Mouse (Mus musculus) liver, embryonic 15.5 days (tissue): Measurements from ENCODE around the gene 6430531B16Rik. TPM values are rescaled to one million over a fixed set of nuclear protein-coding genes. Genes with fewer than 3 reads are reported as not detected.

Source experiments
- ATAC-seq: fragments of 200-750 bp; cut with Nextera tagmentation; 2 replicates; pipeline ENCODE4 v1.8.0; 2017; ENCODE audit warnings: moderate number of reproducible peaks, mild to moderate bottlenecking, moderate library complexity; ENCODE audit not compliant: insufficient read depth
- H3K27ac ChIP-seq: fragments of 300-500 bp; sonication (generic); replicated peaks from 2 replicates; pipeline ENCODE4 v1.5.1; 2015; ENCODE audit warnings: mild to moderate bottlenecking, inconsistent platforms
- H3K27me3 ChIP-seq: fragments of 300-500 bp; sonication (generic); 2 replicates; pipeline ENCODE4 v1.6.1; 2015; ENCODE audit warnings: mild to moderate bottlenecking, inconsistent platforms
- H3K36me3 ChIP-seq: fragments of 300-500 bp; sonication (generic); replicated peaks from 2 replicates; pipeline ENCODE4 v1.6.1; 2015; ENCODE audit warnings: moderate library complexity, mild to moderate bottlenecking, inconsistent platforms
- H3K4me1 ChIP-seq: fragments of 300-500 bp; sonication (generic); replicated peaks from 2 replicates; pipeline ENCODE4 v1.6.1; 2015; ENCODE audit warnings: inconsistent platforms
- H3K4me2 ChIP-seq: fragments of 300-500 bp; sonication (generic); 2 replicates; pipeline ENCODE4 v1.6.1; 2015; ENCODE audit warnings: moderate library complexity, mild to moderate bottlenecking, inconsistent platforms
- H3K4me3 ChIP-seq: fragments of 300-500 bp; sonication (generic); replicated peaks from 2 replicates; pipeline ENCODE4 v1.5.1; 2015; ENCODE audit warnings: mild to moderate bottlenecking, inconsistent platforms
- H3K9ac ChIP-seq: fragments of 300-500 bp; sonication (generic); 2 replicates; pipeline ENCODE4 v1.6.1; 2015; ENCODE audit warnings: moderate library complexity, mild to moderate bottlenecking, inconsistent platforms
- H3K9me3 ChIP-seq: fragments of 300-500 bp; sonication (generic); replicated peaks from 2 replicates; pipeline ENCODE4 v1.6.1; 2016; ENCODE audit warnings: inconsistent platforms
- WGBS: fragments of 180-500 bp; shearing (Covaris S2); methylation state at CpG from one replicate; pipeline ENCODE4 v1.1.7; 2015; ENCODE audit warnings: mixed read lengths; ENCODE audit not compliant: insufficient replicate concordance; 5-methylcytosine and 5-hydroxymethylcytosine counted together
- polyA plus RNA-seq: library from polyadenylated mRNA; unstranded; fragments of >200 nt; fragmentation: Nextera tagmentation; extraction: Ambion mirVana; gene quantifications from 2 replicates; pipeline ENCODE4 v1.2.1, GENCODE M21; 2015

The 6430531B16Rik gene
- polyA plus RNA-seq, 1 experiment from 2014 or later, result not detected

GRCm38 (mm10) chr7:139992406-139992805, 13.9 kb upstream of the 6430531B16Rik start, which contains the start of gene Adam8:
Adam8 (minus strand) TSS chr7:139992562.
- Histone ChIP-seq H3K9ac (no peak within 1 kb of the TSS), H3K9me3 (no peaks in the 10 kb centered on the region), H3K27ac (no peak within 1 kb of the TSS), H3K27me3 (no peaks in the 10 kb centered on the region), H3K4me1 (0 out of 2 replicates have a peak, but pooled peaks cover 5% of the 10 kb centered on the region), H3K4me2 (no peak within 1 kb of the TSS), H3K36me3 (peaks cover 25% of the 10 kb centered on the region), H3K4me3 (no peak within 1 kb of the TSS)
- WGBS, result 20% methylated on average over 7 of the region's 7 CpGs
- ATAC-seq, result peak; percentile 70

- H3K27ac ChIP-seq, result no peak overlapping the region
- no peaks in the 10 kb centered on the region for H3K27me3 ChIP-seq
- peaks cover 10% of the 10 kb centered on the region for H3K36me3 ChIP-seq
- H3K9ac ChIP-seq, result no peak overlapping the region
- WGBS, result 52% methylated on average over 8 of the region's 8 CpGs
- no peak for ATAC-seq
- H3K4me2 ChIP-seq, result no peak overlapping the region
- H3K9me3 ChIP-seq, result no peaks in the 10 kb centered on the region
- H3K4me1 ChIP-seq, result 0 out of 2 replicates have a peak, but pooled peaks cover 5% of the 10 kb centered on the region
- H3K4me3 ChIP-seq, result no peak overlapping the region
These were observed 12.4 kb upstream of the 6430531B16Rik start for GRCm38 (mm10) chr7:139990864-139991394.

- Histone ChIP-seq H3K4me1 (0 out of 2 replicates have a peak, but pooled peaks cover 5% of the 10 kb centered on the region), H3K9ac (no peak overlapping the region), H3K27ac (no peak overlapping the region), H3K9me3 (no peaks in the 10 kb centered on the region), H3K4me2 (no peak overlapping the region), H3K27me3 (no peaks in the 10 kb centered on the region), H3K36me3 (no peaks in the 10 kb centered on the region), H3K4me3 (no peak overlapping the region)
- WGBS, result 48% methylated on average over 9 of the region's 9 CpGs
- ATAC-seq, result no peak
These were observed 9.7 kb upstream of the 6430531B16Rik start for GRCm38 (mm10) chr7:139988272-139988671.

GRCm38 (mm10) chr7:139984505-139984904, 6.0 kb upstream of the 6430531B16Rik start:
- no peak for ATAC-seq
- Histone ChIP-seq H3K4me3 (no peak overlapping the region), H3K36me3 (no peaks in the 10 kb centered on the region), H3K4me2 (no peak overlapping the region), H3K9ac (no peak overlapping the region), H3K27ac (peak overlapping the region; percentile 41; the same call in 1 of the 2 replicates), H3K27me3 (no peaks in the 10 kb centered on the region), H3K9me3 (no peaks in the 10 kb centered on the region), H3K4me1 (no peaks in the 10 kb centered on the region)
- WGBS, result 73% methylated on average over 11 of the region's 11 CpGs

- no peak overlapping the region for H3K27ac ChIP-seq
- peaks cover 10% of the 10 kb centered on the region for H3K27me3 ChIP-seq
- no peak overlapping the region for H3K4me2 ChIP-seq
- ATAC-seq, result no peak
- no peaks in the 10 kb centered on the region for H3K9me3 ChIP-seq
- H3K4me1 ChIP-seq, result peaks cover 13% of the 10 kb centered on the region
- no peaks in the 10 kb centered on the region for H3K36me3 ChIP-seq
- no peak overlapping the region for H3K4me3 ChIP-seq
- H3K9ac ChIP-seq, result no peak overlapping the region
- 77% methylated on average over 11 of the region's 11 CpGs for WGBS
These were observed 3.5 kb upstream of the 6430531B16Rik start for GRCm38 (mm10) chr7:139982058-139982457.

- 28% methylated on average over 3 of the region's 3 CpGs for WGBS
- H3K9me3 ChIP-seq, result no peaks in the 10 kb centered on the region
- peaks cover 18% of the 10 kb centered on the region for H3K27me3 ChIP-seq
- H3K36me3 ChIP-seq, result no peaks in the 10 kb centered on the region
- no peak overlapping the region for H3K9ac ChIP-seq
- H3K4me3 ChIP-seq, result no peak overlapping the region
- ATAC-seq, result no peak
- H3K4me2 ChIP-seq, result no peak overlapping the region
- H3K4me1 ChIP-seq, result peaks cover 13% of the 10 kb centered on the region
- H3K27ac ChIP-seq, result no peak overlapping the region
These were observed 2.2 kb upstream of the 6430531B16Rik start for GRCm38 (mm10) chr7:139980778-139981177.

- H3K4me2 ChIP-seq, result peak overlapping the region; percentile 75
- H3K27me3 ChIP-seq, result peaks cover 18% of the 10 kb centered on the region
- WGBS, result 27% methylated on average over 13 of the region's 13 CpGs
- H3K9me3 ChIP-seq, result no peaks in the 10 kb centered on the region
- H3K4me3 ChIP-seq, result peak overlapping the region; percentile 56; the same call in 1 of the 2 replicates
- ATAC-seq, result peak; percentile 43
- H3K36me3 ChIP-seq, result no peaks in the 10 kb centered on the region
- no peak overlapping the region for H3K27ac ChIP-seq
- peaks cover 13% of the 10 kb centered on the region for H3K4me1 ChIP-seq
- H3K9ac ChIP-seq, result no peak overlapping the region
These were observed 610 bp upstream of the 6430531B16Rik start for GRCm38 (mm10) chr7:139979011-139979719.

GRCm38 (mm10) chr7:139975471-139975870, 3.1 kb downstream of the 6430531B16Rik start:
- WGBS, result 63% methylated on average over 5 of the region's 5 CpGs
- Histone ChIP-seq H3K4me1 (peaks cover 13% of the 10 kb centered on the region), H3K27me3 (peaks cover 22% of the 10 kb centered on the region), H3K4me3 (no peak overlapping the region), H3K36me3 (no peaks in the 10 kb centered on the region), H3K4me2 (no peak overlapping the region), H3K9ac (no peak overlapping the region), H3K27ac (no peak overlapping the region), H3K9me3 (no peaks in the 10 kb centered on the region)
- ATAC-seq, result no peak

GRCm38 (mm10) chr7:139974307-139974706, 4.2 kb downstream of the 6430531B16Rik start:
- Histone ChIP-seq H3K4me3 (no peak overlapping the region), H3K4me1 (peaks cover 13% of the 10 kb centered on the region), H3K36me3 (no peaks in the 10 kb centered on the region), H3K27me3 (peaks cover 22% of the 10 kb centered on the region), H3K27ac (peak overlapping the region; percentile 49; the same call in 1 of the 2 replicates), H3K9me3 (no peaks in the 10 kb centered on the region), H3K9ac (no peak overlapping the region), H3K4me2 (no peak overlapping the region)
- WGBS, result 25% methylated on average over 10 of the region's 10 CpGs
- ATAC-seq, result no peak

- Histone ChIP-seq H3K9ac (no peak overlapping the region), H3K9me3 (no peaks in the 10 kb centered on the region), H3K27ac (no peak overlapping the region), H3K4me3 (no peak overlapping the region), H3K4me1 (no peaks in the 10 kb centered on the region; the same call in 1 of the 2 replicates), H3K4me2 (no peak overlapping the region), H3K36me3 (no peaks in the 10 kb centered on the region), H3K27me3 (peaks cover 22% of the 10 kb centered on the region)
- ATAC-seq, result no peak
These were observed 5.6 kb downstream of the 6430531B16Rik start for GRCm38 (mm10) chr7:139972923-139973331.

GRCm38 (mm10) chr7:139971436-139971835, 7.1 kb downstream of the 6430531B16Rik start:
- Histone ChIP-seq H3K4me3 (no peak overlapping the region), H3K27me3 (peaks cover 13% of the 10 kb centered on the region; the same call in 1 of the 2 replicates), H3K4me2 (no peak overlapping the region), H3K4me1 (no peaks in the 10 kb centered on the region; the same call in 1 of the 2 replicates), H3K9me3 (no peaks in the 10 kb centered on the region), H3K27ac (no peak overlapping the region), H3K36me3 (no peaks in the 10 kb centered on the region), H3K9ac (no peak overlapping the region)
- ATAC-seq, result peak; percentile 33
- WGBS, result 17% methylated on average over 6 of the region's 6 CpGs
